Mouse (Mus musculus) layer of hippocampus, postnatal 14 days (tissue): ENCODE measurements at regions not wholly inside any gene's neighbourhood (a gene's known extent, or its start where the extent isn't known, plus 50 kb on each side); places are given as distances from the start of the nearest gene placed in this dataset.
A peak's percentile ranks its signal among the peaks of the same experiment; 100 is the strongest.

Experiments
- DNase-seq, 2 experiments: peaks; one replicate each; pipeline ENCODE4 v3.0.0; 2021 to 2022; ENCODE audit warnings: low spot score in 2 of 2, mixed read lengths in 1 of 2

DNA sequence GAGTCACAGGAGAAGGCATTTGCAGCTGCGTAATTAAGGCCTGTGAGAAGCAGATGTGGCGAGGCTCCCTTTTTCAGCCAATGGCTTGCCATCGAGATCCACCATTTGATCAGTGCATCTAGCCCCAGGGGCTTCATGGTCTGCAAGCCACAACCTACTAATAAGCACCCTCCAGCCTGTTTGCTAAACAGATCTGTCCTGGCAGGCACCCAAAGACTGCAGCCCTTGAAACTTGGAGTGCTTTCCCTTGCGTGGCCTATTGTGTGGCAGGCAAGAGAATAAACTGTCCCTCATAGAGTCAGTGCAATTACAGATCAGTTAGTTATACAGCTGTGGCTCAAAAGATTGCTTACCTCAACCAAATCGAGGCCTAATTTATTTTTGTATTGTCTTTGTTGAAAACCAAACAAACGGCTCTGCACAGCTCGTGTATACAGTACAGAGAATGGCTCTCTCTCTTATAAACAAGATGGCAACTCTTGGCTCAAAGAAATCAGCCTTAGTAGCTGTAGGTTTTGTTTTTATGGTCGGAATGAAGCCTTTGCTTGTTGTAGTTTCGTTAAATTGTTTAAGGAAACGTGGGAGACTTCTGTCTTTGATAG is 195.9 kb upstream of the Satb2 start:
- DNase-seq, result peak in 1 of 2 experiments; percentile 20

DNA sequence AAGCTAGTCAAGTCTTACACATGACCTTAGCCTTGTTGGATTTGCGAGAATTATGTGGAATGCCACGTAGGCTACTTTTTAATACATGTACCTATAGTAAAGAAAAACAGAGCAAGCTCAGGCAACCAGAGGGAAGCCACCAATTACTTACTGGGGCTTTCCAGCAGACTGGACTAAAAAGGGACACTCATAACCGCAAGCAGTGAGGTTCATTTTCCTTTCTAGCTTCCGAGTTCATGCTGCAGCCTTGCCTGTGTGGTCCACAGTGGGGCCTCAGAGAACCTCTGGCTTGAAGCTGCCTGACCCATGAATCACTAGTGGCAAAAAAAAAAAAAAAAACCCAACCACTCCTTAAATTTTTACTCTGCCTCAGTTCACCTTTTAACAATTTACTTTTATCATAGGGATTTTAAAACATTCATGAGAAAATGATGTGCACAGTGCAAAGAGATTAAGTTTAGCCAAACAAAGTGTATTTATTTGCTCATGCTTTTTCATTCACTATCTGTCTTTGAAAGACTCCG is 188.6 kb upstream of the 1700066M21Rik start:
- no peak for DNase-seq

DNA sequence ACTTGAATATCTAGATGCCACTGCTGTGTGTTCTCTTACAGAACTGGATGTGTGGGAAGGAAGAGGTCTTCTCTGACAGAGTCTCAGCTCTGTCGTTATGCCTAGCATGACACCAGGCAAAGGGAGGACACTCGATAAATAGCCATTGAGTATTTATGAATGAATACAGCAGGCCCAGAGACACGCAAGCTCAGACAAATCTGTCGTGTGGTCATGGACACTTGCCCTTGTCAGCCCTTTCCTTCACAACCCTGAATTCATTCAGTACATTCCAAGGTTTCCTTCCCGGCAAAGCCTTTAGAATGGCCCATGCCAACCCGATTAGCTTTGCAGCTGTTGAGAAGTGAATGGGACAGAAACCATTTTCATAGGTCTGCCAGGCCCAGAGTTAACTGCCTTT is 176.1 kb upstream of the 1700066M21Rik start:
- DNase-seq, result no peak

DNA sequence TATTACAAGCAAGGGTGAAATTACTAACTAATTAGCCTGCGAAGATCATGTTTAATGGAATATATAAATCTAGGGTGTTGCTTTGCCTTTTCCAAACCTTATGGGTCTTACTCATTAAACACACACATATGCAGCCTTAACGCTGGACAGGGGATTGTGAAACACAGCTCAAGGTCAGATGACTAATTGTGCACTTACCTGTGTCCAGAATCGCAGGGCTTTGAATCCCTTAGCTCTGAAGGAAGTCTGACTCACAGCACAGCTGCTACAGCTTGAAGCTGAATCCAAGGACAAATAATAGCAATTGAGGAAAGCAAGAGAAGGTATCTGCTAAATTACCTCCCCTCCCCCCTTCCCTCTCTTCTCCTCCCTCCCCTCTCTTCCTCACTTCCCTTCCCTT is 173.1 kb upstream of the 1700066M21Rik start:
- no peak for DNase-seq

DNA sequence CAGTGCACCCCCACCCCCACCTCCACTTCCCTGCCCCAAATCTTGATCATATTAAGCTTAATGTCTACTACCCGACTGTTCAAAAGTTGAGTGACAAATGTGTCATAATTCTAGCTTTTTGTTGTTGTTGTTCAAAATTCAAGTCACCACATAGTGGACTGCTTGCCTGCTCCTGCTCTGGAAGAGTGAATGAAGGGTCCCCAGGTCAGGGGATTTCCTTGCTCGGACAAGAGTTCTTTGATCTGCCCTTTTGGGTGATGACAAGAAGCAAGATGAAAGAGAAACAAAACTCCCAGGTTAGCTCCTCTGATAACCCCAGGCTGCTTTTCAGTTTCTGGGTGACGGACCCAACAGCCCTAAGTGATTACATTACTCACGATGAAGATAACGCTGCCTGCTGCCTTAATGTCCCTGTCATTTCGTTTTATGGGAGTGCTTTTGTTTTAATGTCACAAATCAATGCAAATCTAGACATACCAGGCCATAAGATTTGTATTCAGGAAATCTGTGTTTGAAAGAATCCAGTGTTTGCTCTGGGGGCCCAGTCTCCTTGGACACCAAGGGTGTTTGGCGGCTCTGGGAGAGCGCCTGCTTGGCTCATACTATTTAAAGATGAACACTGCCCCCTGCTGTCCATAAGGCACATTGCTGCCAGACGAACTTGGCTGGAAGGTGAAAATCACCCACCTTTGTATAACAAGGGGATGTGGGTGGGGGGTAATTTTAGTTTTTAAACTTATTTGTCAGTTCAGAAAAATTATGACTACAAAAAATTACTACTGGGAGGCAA is 172.0 kb upstream of the 1700066M21Rik start:
- peak; percentile 66 to 80 for DNase-seq

DNA sequence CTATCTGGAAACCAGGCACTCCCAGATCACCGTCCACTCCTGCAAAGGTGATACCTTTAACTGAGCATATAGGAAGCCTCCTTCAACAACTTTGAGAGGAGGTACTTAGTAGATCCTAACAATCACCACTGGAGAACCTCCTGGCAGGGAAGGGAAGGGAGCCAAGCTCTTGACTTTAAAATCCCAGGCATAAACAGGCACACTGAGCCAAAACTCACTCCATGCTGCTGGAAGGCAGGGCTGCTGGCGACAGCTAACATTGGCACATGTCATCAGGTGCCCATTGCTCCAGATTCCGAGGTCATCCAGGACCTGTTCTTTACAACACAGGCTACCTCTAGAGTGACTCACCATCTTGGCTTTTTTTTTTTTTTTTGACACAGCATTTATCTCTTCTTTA is 170.9 kb upstream of the 1700066M21Rik start:
- DNase-seq, result no peak

DNA sequence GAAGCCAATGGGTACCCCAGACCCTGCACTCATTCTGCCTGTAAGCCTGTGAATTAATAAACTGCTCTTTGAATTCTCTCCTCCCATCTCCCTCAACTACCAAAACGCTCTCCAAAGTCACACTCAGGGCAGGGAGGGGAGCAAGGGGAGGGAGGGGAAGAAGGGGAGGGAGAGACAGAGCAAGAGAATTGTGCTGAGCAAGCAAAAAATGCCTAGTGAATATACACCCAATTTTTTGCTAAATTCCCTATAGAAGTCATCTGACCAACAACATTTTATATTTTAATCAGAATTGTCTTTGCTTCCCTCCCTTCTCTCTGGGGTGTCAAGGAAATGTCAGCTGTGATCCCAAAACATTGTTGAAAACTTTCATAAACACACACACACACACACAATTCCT is 170.5 kb upstream of the 1700066M21Rik start:
- no peak for DNase-seq

DNA sequence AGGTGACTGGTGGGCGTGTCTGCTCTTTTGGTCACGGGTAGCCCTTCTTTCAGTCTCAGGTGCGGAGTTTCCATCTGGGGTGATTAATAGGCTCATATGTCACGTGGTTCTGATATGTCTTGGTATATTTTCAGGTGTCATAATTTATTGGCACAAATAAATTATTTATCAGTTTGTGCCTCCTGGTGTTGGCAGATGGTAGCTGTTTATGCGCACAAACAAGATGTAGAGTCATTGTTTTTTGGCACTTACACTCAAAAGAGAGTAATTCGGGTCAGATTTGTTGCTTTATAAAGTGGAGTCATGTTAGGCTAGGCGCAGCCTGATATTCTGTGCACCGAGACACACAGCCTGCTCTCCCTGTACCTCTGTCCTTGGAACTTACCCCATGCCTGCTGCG is 169.0 kb upstream of the 1700066M21Rik start:
- no peak for DNase-seq

DNA sequence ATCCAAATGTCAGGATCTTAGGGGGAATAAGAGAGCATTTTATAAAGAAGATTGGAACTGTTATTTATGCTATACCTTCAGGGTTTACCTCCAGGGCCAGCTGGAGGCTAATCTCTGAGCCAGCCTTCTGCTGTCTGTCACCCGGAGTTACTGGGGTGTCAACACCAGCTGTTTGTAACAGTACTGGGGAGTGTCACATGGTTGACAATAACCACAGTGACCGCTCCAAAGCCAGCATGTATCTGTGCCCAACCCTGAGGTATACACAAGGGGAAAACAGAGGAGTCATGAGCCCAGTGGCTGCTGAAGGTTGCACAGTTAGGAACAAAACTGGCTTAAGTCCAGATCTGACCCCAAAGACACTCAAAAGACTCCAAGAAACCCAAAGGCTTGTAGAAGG is 168.1 kb upstream of the 1700066M21Rik start:
- DNase-seq, result no peak

DNA sequence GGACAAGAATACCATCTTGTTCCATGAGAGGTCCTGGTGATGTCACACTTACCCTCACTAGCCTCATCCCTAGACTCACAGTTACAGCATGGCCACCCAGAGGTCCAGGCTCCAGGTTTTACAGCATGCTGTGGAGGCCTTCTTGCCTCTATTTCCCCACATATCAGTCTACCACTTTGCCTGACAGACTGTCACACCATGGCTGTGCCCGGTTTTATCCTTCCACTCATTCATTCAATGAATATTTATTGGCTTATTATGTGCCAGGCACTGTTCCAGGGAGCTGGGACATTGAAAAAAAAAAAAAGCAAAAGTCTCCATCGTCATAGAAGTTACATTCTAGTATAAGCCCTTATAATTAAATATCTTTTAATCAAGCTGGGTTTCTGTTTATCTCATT is 166.4 kb upstream of the 1700066M21Rik start:
- no peak for DNase-seq

DNA sequence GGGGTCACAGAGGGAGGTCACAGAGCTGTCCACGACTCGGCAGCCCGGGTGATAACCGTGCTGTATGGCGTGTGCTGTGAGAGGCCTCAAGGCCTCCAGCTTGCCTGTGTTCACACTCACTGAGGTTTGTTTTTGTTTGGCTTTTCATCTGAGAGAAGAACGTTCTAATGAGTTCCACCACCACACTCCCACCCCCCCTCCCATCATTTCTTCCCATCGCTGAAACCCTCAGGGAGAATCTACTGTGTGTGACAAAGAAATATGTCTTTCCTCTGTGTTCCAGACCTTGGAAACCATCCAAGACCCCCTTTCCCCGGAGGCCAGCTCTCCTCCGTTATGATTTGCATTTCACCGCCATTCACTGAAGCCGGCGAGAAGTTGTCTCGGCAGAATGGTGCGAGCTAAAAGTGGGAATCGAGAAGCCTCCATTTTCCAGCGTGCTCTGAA is 164.0 kb upstream of the 1700066M21Rik start:
- DNase-seq, result no peak

DNA sequence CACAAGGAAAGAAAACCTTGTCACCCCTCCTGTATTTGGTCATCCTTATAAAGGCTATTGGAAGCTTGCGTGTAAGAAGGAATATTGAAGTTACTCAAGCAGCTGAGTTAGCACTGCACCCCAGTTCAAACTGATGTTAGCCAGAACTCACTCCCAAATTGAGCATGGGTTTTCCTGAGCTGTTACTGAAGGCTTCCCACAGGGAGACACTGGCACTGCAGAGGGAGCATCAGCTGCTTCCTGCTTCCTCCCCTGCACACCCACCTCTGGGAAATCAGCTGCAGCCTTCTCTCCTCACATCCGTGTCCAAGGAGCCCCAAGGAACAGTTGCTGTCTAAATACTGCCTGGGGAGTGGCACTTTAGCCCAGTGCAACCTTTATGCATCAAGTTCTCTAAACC is 163.2 kb upstream of the 1700066M21Rik start:
- no peak for DNase-seq

DNA sequence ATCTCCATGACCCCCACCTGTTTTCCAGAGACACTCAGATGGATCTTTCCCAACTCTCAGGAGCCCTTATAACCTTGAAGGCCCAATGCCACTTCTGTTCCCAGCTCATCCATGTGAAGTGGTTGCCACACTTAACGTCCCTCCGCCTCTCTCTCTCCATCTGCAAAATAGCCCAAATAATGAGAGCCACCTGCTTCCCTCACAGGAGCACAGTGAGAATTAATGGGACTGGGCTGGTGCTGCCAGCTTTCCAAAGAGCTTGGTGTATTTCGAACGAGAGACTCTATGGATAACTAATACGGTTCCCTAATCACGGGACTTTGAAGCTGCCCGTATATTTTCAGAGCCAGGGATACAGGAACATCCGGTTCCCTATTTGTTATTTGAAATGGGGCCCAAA is 159.8 kb upstream of the 1700066M21Rik start:
- no peak for DNase-seq

DNA sequence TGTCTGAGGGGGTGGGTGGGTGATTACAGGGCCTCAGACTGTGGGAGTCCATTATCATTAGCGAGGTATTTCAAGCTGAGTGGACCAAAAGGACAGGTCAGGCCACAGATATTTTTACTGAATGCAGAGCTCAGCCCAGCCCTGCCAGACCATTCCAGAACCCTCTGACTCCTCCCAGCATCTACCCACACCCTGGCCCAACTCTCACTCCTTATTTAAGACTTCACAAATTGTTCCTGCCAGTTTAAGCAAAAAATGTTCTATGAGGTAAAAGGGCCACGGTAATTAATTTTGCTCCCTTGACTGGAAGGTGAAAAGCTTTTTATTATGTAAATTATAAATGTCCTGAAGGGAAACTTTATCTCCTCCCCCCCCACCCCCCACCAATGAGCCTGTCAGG is 159.3 kb upstream of the 1700066M21Rik start:
- DNase-seq, result no peak

DNA sequence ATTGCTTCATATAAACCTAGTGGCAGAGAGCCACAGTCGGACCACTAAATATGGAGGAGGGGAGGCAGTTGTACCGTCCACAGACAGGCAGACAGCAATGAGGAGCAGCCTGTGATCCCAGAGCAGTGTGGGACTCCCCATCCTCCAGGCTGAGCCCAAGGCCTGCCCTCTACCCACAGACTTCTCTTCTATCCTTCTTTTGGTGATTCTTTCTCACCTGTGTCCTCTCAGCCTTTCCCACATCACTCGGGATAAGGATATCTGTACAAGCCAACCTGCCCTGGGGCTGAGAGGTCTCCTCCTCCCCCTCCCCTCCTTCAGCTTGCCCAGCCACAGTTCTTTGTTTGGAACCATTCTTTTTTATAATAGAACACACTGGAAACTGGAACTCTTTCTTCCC is 158.8 kb upstream of the 1700066M21Rik start:
- no peak for DNase-seq

DNA sequence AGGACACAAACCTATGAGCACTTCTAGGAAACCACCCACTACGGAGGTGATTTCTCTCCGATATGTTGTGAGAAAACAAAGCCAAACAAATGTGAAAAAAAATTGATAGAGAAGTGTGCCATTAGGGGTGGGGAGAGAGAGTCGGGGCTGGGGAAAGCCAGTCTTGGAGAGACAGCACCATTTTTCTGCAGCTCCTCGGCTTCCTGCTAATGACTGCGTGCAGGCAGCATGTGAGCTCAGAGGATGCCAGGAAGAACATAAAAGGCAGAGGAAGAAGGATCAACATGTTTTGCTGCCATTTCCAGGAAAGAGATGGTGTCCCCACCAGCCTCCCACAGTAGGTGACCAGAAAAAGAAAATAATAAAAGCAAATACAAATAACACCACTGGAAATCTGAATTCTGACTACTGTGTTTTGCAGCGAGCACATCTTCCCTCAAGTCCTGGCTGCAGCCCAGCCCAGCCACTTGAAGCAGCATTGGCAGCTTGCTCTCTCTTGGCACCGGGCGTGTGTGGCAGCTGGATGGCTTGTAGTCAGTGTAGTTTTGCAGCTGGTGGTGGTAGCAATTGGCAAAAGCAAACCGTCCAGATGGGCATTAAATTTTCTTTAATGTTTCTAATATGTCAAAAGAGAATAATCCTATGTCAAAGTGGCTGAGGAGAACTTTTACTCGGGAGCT is 152.9 kb upstream of the 1700066M21Rik start:
- DNase-seq, result peak; percentile 65 to 76

DNA sequence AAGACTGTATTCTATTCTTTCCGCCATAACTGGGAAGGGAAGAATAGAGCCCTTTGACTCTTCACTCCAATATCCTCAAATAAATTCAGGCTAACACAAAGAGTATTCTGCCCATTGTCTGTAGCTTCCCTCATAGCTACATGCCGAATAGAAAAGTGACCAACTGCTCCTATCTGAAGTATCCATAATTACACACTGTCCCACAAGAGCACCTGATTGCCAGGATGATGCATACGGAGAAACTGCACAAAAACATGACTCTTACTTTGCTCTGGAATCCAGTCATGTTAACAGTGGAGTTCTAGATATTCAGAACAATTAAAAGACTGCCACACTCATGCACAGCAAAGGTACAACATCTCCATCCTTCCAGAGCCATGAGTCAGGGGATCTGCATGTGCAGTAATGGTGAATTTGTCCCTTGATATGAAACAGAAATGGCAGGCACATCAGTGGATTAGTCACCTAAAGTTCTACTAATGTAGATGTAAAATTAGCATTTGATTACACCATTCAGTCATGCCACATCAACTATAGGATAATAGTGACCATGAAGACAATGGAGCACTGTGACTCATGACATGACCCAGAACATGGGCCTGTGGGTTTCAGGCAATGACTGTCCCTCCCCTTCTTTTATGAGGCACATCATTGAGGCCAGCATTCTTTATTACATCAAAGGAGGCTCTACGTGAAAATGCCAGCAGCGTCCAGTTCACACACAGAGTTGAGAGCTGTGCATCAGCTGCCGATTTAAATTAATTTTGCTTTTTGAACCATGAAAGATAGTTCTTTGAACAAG is 133.6 kb upstream of the 1700066M21Rik start:
- DNase-seq, result no peak

DNA sequence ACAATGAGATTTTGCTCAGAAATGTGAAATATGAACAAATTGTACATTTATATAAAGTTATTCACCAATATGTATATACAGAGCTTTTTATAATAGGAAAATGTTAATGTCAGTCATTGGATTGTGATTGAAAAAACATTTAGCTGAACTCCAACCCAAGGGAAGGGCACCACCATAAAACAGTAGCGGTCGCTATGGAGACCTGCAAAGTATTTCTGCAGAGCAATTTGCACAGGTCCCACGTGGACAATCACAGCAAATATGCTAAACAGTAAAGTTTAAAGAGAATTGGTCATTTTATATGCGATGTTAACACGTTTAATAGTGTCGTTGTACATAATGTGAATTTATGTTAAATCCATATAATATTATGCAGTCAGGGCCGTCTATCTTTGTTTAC is 117.8 kb upstream of the 1700066M21Rik start:
- no peak for DNase-seq

DNA sequence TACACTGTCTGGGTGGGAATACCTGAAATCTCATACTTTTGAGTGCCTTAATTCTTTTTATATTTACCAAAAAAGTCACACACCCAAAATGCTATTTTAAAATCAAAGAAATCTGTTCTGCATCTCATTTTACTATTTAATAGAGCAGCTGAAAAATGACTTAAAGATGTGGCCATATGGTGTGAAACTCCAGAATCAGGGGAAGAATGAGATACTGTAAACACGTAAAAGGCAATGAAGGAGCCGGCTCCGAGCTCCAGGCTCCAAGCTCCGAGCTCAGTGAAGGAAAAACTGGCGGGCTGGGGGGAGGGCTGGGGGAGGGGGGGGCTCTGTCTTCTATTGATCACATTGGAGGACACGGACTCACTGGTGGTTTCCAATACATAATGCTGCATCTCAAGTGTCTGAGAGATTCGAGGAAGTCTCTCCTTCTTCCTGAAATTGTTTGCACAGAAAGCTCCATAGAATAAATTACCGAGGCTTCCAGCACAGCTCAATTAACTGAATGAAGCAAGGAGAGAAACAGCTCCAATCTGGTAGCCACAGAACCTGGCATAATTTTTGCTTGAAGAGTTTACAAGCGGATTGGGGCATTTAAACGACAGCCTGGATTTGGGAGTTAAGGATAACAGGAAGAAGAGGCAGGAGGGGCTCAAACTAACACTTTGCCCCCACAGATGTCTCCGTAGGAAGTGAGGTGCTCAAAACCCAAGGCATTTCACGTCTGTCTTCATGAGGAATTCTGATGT is 112.2 kb upstream of the 1700066M21Rik start:
- peak in 1 of 2 experiments; percentile 41 for DNase-seq

DNA sequence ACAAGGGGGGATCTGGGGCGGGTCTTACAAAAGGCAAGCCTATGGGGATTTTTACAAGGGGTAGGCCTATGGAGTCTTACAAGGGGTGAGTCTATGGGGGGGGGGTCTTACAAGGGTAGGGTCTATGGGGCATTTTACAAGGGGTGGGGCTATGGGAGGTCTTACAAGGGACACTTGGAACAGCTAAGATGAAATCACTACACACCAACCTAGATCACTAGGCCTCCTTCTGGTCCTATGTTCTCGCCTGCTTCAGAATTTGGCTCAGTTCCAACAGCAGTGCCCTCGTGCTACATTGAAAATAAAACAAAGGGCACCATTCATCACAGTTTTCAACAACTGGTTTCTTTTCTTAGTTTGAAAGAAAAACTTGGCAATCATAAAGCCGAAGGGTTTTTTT is 110.7 kb upstream of the 1700066M21Rik start:
- DNase-seq, result peak in 1 of 2 experiments; percentile 20

DNA sequence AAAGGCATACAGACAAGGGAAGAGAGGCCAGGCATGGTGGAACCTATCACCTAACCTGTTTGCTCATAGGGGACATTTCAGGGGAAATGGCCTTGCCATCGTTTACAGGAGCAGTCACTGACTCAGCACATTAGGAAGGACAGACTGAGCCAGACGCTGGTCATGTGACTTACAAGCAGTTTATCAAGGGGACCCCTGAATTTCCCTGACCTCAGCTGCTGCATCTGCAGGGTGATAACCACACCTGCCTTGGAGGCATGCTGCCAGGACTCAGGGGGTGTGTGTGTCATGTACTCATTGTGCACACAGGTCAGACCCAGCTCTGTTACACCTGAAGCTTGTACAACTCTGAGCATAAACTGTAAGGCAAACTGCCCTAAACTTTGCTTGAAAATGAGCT is 109.6 kb upstream of the 1700066M21Rik start:
- DNase-seq, result no peak
